10 mouse cellular contexts compared by ENCODE assay signal in genomic region chr14:13995206-13996097, GRCm38 (mm10). TPM values are rescaled to one million over a fixed set of nuclear protein-coding genes. Genes with fewer than 3 reads are reported as not detected.
DNase-seq lines count a peak whose midpoint lies in the region; TF ChIP-seq lines count a peak whose summit lies in the region.
"Had no signal": no experiment of that assay in that cellular context is flagged by ENCODE, and none has a peak within 500 bp of the region (broad histone marks: within the 10 kb centered on the region; RNA-seq: fewer than 3 reads in every experiment).

No protein-coding gene starts in this region.

- WGBS in liver, adult 2 months = 43% methylated on average over 9 of the region's 9 CpGs
- WGBS in small intestine, adult 2 months = 26% methylated on average over 9 of the region's 9 CpGs

- no peak for TF ChIP-seq POLR2A in liver, adult 2 months (IDR thresholded peaks at IDR 0.05; ENCODE audit: extremely low read depth, insufficient read depth, low read length)
- no peak for TF ChIP-seq POLR2A in small intestine, adult 2 months (IDR thresholded peaks at IDR 0.05; ENCODE audit: low read depth, low read length)

- peaks cover 3% of the 10 kb centered on the region; the same call in 1 of the 2 replicates for H3K4me1 ChIP-seq in liver, adult 2 months (ENCODE audit: control insufficient read depth, insufficient read depth, low read length)
- H3K4me1 ChIP-seq in small intestine, adult 2 months (ENCODE audit: control insufficient read depth, insufficient read depth, insufficient read length, low read length) = peaks cover 6% of the 10 kb centered on the region; the same call in 1 of the 2 replicates
- H3K4me1 ChIP-seq: neural tube, embryonic 12.5 days had no signal

- H3K4me3 ChIP-seq in liver, adult 2 months (ENCODE audit: insufficient read depth, low read depth, low read length) = no peak overlapping the region
- no peak overlapping the region for H3K4me3 ChIP-seq in small intestine, adult 2 months (ENCODE audit: low read depth, low read length)
- H3K4me3 ChIP-seq: neural tube, embryonic 12.5 days had no signal

- no peaks in the 10 kb centered on the region for H3K79me2 ChIP-seq in liver, adult 2 months (ENCODE audit: control insufficient read depth, insufficient read depth, low read length)

- H3K27me3 ChIP-seq in liver, adult 2 months (ENCODE audit: control insufficient read depth, insufficient read depth, low read length) = no peaks in the 10 kb centered on the region
- H3K27me3 ChIP-seq in small intestine, adult 2 months (ENCODE audit: control insufficient read depth, insufficient read depth, low read length) = no peaks in the 10 kb centered on the region
- H3K27me3 ChIP-seq: neural tube, embryonic 12.5 days had no signal

- DNase-seq in liver, adult 2 months (ENCODE audit: extremely low read depth, low read depth, low spot score) = peak; percentile 71
- DNase-seq in liver = no peak
- DNase-seq in adipocyte (ENCODE audit: low spot score) = peak; percentile 77
- DNase-seq in kidney, adult 8-10 months = peak; percentile 54 to 66
- DNase-seq in gastrocnemius, adult 18-20 months (ENCODE audit: low spot score) = no peak
- no peak for DNase-seq in left cerebral cortex, adult 18-20 months (ENCODE audit: low spot score in 2 of 2)
- DNase-seq: cerebellum, adult 8-10 months; lung, adult 18-20 months had no signal

- no peak overlapping the region for H3K27ac ChIP-seq in liver, adult 2 months (replicated peaks; ENCODE audit: insufficient read depth, low read depth, low read length)
- no peak overlapping the region for H3K27ac ChIP-seq in small intestine, adult 2 months (ENCODE audit: insufficient read depth, low read depth, low read length)
- H3K27ac ChIP-seq: neural tube, embryonic 12.5 days had no signal

- H3K9ac ChIP-seq in liver, adult 2 months (ENCODE audit: low read depth, low read length) = no peak overlapping the region
- H3K9ac ChIP-seq: neural tube, embryonic 12.5 days had no signal

- TF ChIP-seq CTCF in liver, adult 2 months (IDR thresholded peaks at IDR 0.05; ENCODE audit: low read depth, low read length) = 0 out of 2 replicates have a peak, but pooled peaks have one; percentile 6
- peak; percentile 20; the same call in 1 of the 2 replicates for TF ChIP-seq CTCF in small intestine, adult 2 months (IDR thresholded peaks at IDR 0.05; ENCODE audit: extremely low read depth, insufficient read length, insufficient replicate concordance, low read depth, low read length)

- H3K36me3 ChIP-seq in liver, adult 2 months (ENCODE audit: control insufficient read depth, insufficient read depth, low read length) = no peaks in the 10 kb centered on the region
- no peaks in the 10 kb centered on the region for H3K36me3 ChIP-seq in small intestine, adult 2 months (ENCODE audit: control insufficient read depth, insufficient read depth, low read length)
- H3K36me3 ChIP-seq: neural tube, embryonic 12.5 days had no signal

RNA-seq across cellular contexts. Expression of gene Thoc7, which starts 33.8 kb away (rescaled TPM):
- 41.5 and 53.3 TPM in 2 replicates for total RNA-seq in liver, adult 2 months (2014; rRNA removed)
- polyA plus RNA-seq in liver, adult 2 months (2012; rRNA removed) = 13.8 and 16.5 TPM in 2 replicates
- 3.6 and 13.5 TPM in 2 replicates for polyA plus RNA-seq in small intestine, adult 2 months (2012; rRNA removed)
- 100 to 1,000 TPM; 120 to 140 TPM for total RNA-seq in gastrocnemius, adult 18-20 months (2021)
- total RNA-seq in left cerebral cortex, adult 18-20 months (2021) = 100 to 1,000 TPM in 1 of 2 experiments, 10 to 100 TPM in 1; 95.3 to 104 TPM

RNA-seq across cellular contexts. Expression of gene Atxn7, which starts 34.2 kb away (rescaled TPM):
- total RNA-seq in liver, adult 2 months (2014; rRNA removed) = 13.2 and 14.9 TPM in 2 replicates
- polyA plus RNA-seq in liver, adult 2 months (2012; rRNA removed) = 14.2 and 16.8 TPM in 2 replicates
- polyA plus RNA-seq in small intestine, adult 2 months (2012; rRNA removed) = 11.9 and 30.8 TPM in 2 replicates
- 10 to 100 TPM; 20.4 to 23.3 TPM for total RNA-seq in gastrocnemius, adult 18-20 months (2021)
- 10 to 100 TPM; 24.6 to 28.3 TPM for total RNA-seq in left cerebral cortex, adult 18-20 months (2021)

Comparison
In these comparisons a context has a peak if more than half of its experiments do, and no peak if none do; other contexts are left out.
1. DNase-seq: peak in liver, adult 2 months (single experiment), adipocyte (single experiment) and kidney, adult 8-10 months (2 of 2); none in liver (single experiment), gastrocnemius, adult 18-20 months (single experiment) and left cerebral cortex, adult 18-20 months (0 of 2).